Mouse (Mus musculus) liver, adult 2 months (tissue): Measurements from ENCODE around the gene Gm10272.

ENCODE experiments used
- CTCF ChIP-seq: fragments of 200-500 bp; IDR thresholded peaks from 2 replicates; pipeline ENCODE4 v1.5.1; 2011; ENCODE audit warnings: low read depth, low read length, control low read depth
- POLR2A ChIP-seq: fragments of 200-500 bp; IDR thresholded peaks from 2 replicates; pipeline ENCODE4 v1.6.1; 2011; ENCODE audit warnings: low read length, control low read depth; ENCODE audit not compliant: insufficient read depth; ENCODE audit errors: extremely low read depth

- TF ChIP-seq POLR2A (no peak), CTCF (no peak)
Observed at GRCm38 (mm10) chr10:77753448-77753847, 47.0 kb downstream of the Gm10272 start.
